Mouse (Mus musculus) stomach, embryonic 14.5 days (tissue): ENCODE measurements around the gene Glo1. TPM values are rescaled to one million over a fixed set of nuclear protein-coding genes. Genes with fewer than 3 reads are reported as not detected.
"Not testable (repeated sequence)": the region's sequence is repeated elsewhere in the genome, so short reads cannot be mapped to it uniquely, and the experiment has no call there.

ENCODE experiments used
- ATAC-seq: fragments of 200-750 bp; cut with Nextera tagmentation; 2 replicates; pipeline ENCODE4 v1.8.0; 2017; ENCODE audit warnings: low read depth, moderate TSS enrichment; ENCODE audit not compliant: insufficient number of reproducible peaks, insufficient read depth, low FRiP score
- H3K27ac ChIP-seq: fragments of 300-500 bp; sonication (generic); 2 replicates; pipeline ENCODE4 v1.5.1; 2014; ENCODE audit warnings: mild to moderate bottlenecking, low read length, moderate library complexity, mixed read lengths
- H3K27me3 ChIP-seq: fragments of 300-500 bp; sonication (generic); 2 replicates; pipeline ENCODE4 v1.6.1; 2014; ENCODE audit warnings: low read length, control low read depth, mixed read lengths; ENCODE audit not compliant: control insufficient read depth, insufficient read depth
- H3K36me3 ChIP-seq: fragments of 300-500 bp; sonication (generic); 2 replicates; pipeline ENCODE4 v1.6.1; 2014; ENCODE audit warnings: mild to moderate bottlenecking, control low read depth, low read length, moderate library complexity, mixed read lengths; ENCODE audit not compliant: control insufficient read depth, insufficient read depth
- H3K4me1 ChIP-seq: fragments of 300-500 bp; sonication (generic); 2 replicates; pipeline ENCODE4 v1.6.1; 2014; ENCODE audit warnings: low read length, control low read depth, mixed read lengths; ENCODE audit not compliant: control insufficient read depth, insufficient read depth
- H3K4me2 ChIP-seq: fragments of 300-500 bp; sonication (generic); replicated peaks from 2 replicates; pipeline ENCODE4 v1.6.1; 2014; ENCODE audit warnings: low read depth, low read length, control low read depth
- H3K4me3 ChIP-seq: fragments of 300-500 bp; sonication (generic); 2 replicates; pipeline ENCODE4 v1.5.1; 2014; ENCODE audit warnings: low read depth, low read length, control low read depth
- H3K9ac ChIP-seq: fragments of 300-500 bp; sonication (generic); replicated peaks from 2 replicates; pipeline ENCODE4 v1.6.1; 2014; ENCODE audit warnings: low read depth, mild to moderate bottlenecking, control low read depth, low read length, moderate library complexity, mixed read lengths
- H3K9me3 ChIP-seq: fragments of 300-500 bp; sonication (generic); 2 replicates; pipeline ENCODE4 v1.6.1; 2016; ENCODE audit warnings: low read depth, low read length, control low read depth; ENCODE audit not compliant: control insufficient read depth
- WGBS: fragments of 180-500 bp; shearing (Covaris S2); extraction: QIAGEN DNeasy Blood & Tissue Kit; methylation state at CpG from one replicate; pipeline ENCODE4 v1.1.7; 2014; 5-methylcytosine and 5-hydroxymethylcytosine counted together
- polyA plus RNA-seq: library from polyadenylated mRNA; unstranded; fragments of >200 nt; fragmentation: Nextera tagmentation; extraction: Ambion mirVana; gene quantifications from 2 replicates; pipeline ENCODE4 v1.2.1, GENCODE M21; 2014

Glo1 gene
- 240 and 244 TPM in 2 replicates for polyA plus RNA-seq

DNA sequence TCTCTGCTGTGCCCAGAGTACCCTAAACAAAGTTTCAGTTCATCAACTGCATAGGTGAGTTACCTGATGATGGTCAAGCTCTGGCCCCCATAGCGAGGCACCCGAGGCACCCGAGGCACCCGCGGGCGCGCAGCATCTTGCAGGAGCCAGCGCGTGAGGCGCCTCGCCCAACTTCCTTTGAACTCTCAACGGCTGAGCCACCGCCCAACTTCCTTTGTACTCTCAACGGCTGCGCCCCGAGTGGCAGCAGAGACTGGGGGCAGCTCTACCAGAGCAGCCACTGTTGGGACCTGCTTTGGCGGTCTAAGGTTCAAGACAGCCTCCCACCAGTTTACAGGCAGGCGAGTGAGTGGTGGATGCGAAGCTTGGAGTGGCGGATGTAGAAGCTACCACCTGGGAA is at the start of gene Glo1:
TSS of gene Glo1 (minus strand) at position 153 of the 400 bp plus-strand sequence.
- no CpG with 5 or more reads among the region's 20 CpGs for WGBS
- not testable (repeated sequence) for H3K9me3 ChIP-seq, H3K4me3 ChIP-seq, H3K27me3 ChIP-seq, H3K27ac ChIP-seq, H3K4me2 ChIP-seq, H3K4me1 ChIP-seq, H3K36me3 ChIP-seq, H3K9ac ChIP-seq, ATAC-seq

DNA sequence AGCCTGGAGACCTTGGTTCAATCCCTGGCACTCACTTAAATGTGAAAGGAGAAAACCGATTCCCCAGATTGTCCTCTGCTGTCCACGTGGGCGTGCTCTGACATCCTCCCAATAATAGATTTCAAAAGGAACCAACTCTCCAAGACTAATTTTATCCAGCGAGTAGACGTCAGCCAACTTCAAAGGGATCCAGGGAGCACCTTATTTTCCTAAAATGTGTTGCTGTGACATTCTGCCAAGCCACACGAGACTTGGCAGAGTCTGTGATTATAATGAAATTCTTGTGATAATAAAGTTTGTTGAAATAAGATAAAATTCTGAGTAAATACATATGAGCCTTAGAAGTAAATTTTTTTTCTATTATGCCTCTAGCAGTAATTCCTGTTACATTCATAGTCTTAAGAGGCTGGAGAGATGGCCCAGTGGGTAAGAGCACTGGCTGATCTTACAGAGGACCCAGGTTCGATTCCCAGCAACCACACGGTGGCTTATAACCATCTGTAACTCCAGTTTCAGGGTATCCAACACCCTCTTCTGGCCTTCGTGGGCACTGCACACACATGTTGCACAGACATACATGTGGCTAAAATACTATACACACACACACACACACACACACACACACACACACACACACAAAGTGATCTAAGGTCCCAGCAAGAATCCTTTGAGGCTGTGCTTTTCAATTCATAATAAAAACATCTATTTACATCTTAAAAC is 48.5 kb upstream of the Glo1 start:
- H3K4me3 ChIP-seq: no peak overlapping the region

DNA sequence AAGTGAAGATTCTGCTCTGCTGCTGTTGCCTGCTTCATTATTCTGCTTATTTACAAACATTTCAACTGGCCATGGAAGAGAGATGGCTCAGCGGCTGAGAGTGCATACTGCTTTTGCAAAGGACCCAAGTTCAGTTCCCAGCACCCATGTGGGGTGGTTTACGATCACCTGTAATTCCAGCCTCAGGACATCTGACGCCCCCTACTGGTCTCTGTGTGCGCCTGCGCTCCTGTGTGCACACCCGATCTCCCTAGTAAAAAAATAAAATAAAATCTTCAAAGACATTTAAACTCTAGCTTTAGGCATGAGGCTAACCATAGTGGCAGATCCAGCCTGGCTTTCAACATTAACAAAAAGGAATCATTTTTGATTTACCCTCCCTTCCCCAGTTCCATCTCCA is 46.4 kb upstream of the Glo1 start:
- H3K9ac ChIP-seq: no peak overlapping the region
- 91% methylated on average over 6 of the region's 6 CpGs for WGBS
- no peaks in the 10 kb centered on the region for H3K36me3 ChIP-seq
- peaks cover 3% of the 10 kb centered on the region; the same call in 1 of the 2 replicates for H3K9me3 ChIP-seq
- no peak overlapping the region for H3K4me3 ChIP-seq
- no peak overlapping the region for H3K27ac ChIP-seq
- ATAC-seq: no peak
- no peaks in the 10 kb centered on the region for H3K27me3 ChIP-seq
- no peak overlapping the region for H3K4me2 ChIP-seq
- no peaks in the 10 kb centered on the region for H3K4me1 ChIP-seq

More for the DNA sequence above, 48.5 kb upstream of the Glo1 start:
- Histone ChIP-seq H3K4me2 (no peak overlapping the region), H3K27ac (no peak overlapping the region), H3K9ac (no peak overlapping the region), H3K27me3 (no peaks in the 10 kb centered on the region), H3K4me1 (no peaks in the 10 kb centered on the region), H3K36me3 (no peaks in the 10 kb centered on the region), H3K9me3 (peaks cover 3% of the 10 kb centered on the region; the same call in 1 of the 2 replicates)
- WGBS: 90% methylated on average over 9 of the region's 9 CpGs
- ATAC-seq: no peak

DNA sequence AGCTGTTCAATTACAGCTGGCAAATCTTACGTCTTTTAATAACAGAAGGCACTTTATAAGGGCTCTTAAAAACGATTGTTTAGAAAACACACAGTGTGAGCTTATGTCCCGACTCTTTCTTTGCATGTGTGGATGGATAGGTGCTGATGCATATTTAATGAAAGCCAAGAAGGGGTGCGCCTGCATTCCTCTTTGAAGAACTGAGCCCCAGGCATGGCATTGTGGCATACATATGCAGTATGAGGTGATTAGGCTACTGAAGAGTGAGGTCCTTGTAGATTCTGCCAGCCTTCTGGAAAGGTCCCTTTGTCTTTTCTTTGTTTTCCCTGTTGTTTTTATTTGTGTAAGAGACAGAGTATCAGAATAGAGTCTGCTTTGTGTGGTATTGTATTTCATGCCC is 45.9 kb upstream of the Glo1 start:
- H3K27me3 ChIP-seq: no peaks in the 10 kb centered on the region
- no peak overlapping the region for H3K4me3 ChIP-seq
- peaks cover 3% of the 10 kb centered on the region; the same call in 1 of the 2 replicates for H3K9me3 ChIP-seq
- no peak overlapping the region for H3K9ac ChIP-seq
- no peaks in the 10 kb centered on the region for H3K4me1 ChIP-seq
- no peak overlapping the region for H3K27ac ChIP-seq
- H3K4me2 ChIP-seq: no peak overlapping the region
- no peaks in the 10 kb centered on the region for H3K36me3 ChIP-seq
- 82% methylated on average over 4 of the region's 4 CpGs for WGBS
- ATAC-seq: no peak

DNA sequence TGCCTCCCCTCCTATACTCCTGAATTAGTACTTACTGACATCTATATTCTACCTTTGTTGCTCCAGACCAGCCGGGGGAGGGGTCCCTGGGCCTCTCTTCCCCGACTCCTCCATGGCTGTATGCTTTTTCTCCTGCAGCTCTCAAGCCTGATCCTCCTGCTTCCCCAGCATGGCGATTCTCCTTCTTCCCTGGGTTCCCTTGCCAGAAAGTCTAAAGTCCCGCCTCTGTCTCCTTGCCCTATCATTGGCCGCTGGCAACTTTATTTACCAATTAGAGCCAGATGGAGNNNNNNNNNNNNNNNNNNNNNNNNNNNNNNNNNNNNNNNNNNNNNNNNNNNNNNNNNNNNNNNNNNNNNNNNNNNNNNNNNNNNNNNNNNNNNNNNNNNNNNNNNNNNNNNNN is 38.2 kb upstream of the Glo1 start:
- Histone ChIP-seq H3K9ac (no peak overlapping the region), H3K4me2 (no peak overlapping the region), H3K27me3 (no peaks in the 10 kb centered on the region), H3K4me3 (no peak overlapping the region), H3K27ac (no peak overlapping the region), H3K36me3 (no peaks in the 10 kb centered on the region), H3K9me3 (no peaks in the 10 kb centered on the region; the same call in 1 of the 2 replicates), H3K4me1 (no peaks in the 10 kb centered on the region)
- ATAC-seq: no peak
- 81% methylated on average over 5 of the region's 5 CpGs for WGBS

DNA sequence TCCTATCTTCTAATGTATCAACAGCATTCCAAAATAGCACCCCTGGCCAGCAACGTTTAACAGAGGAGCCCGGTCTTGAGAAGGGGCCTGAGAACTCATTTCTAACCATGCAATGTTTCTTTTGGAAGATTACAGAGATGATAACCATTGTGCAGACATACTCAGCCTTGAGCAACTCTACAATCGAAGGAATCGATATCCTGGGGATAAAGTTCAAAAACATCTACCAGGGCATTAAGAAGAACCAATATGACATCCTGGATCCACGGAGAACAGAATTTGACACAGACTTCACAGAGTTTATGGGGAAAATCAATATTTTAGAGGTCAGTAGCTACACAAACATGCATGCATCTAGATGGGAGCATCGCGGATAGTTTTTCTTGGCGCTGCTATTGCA is 36.5 kb upstream of the Glo1 start:
- Histone ChIP-seq H3K4me3 (no peak overlapping the region), H3K36me3 (no peaks in the 10 kb centered on the region), H3K4me1 (no peaks in the 10 kb centered on the region), H3K27me3 (no peaks in the 10 kb centered on the region), H3K9ac (no peak overlapping the region), H3K9me3 (no peaks in the 10 kb centered on the region; the same call in 1 of the 2 replicates), H3K4me2 (no peak overlapping the region), H3K27ac (no peak overlapping the region)
- 89% methylated on average over 8 of the region's 8 CpGs for WGBS
- ATAC-seq: no peak

DNA sequence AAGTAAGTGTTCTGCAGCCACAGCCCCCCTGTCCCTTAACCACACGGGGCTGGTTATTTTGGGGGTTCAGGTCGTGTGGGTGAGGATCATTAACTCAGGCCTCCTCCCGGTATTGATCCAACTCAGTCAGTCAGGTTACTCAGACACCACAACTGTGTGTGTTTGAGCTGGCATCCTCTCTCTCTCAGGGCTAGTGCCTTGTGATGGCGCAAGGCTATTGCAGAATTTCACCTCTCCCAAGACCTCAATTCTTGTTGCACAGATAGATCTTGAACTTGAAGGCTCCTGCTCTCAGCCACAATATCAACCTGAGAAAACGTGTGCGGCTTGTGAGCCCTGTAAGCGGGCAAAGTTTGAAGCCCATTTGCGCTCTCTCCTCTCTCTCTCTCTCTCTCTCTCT is 35.5 kb upstream of the Glo1 start:
- Histone ChIP-seq H3K9me3 (no peaks in the 10 kb centered on the region; the same call in 1 of the 2 replicates), H3K27ac (no peak overlapping the region), H3K36me3 (no peaks in the 10 kb centered on the region), H3K9ac (no peak overlapping the region), H3K4me1 (no peaks in the 10 kb centered on the region), H3K4me2 (no peak overlapping the region), H3K4me3 (no peak overlapping the region), H3K27me3 (no peaks in the 10 kb centered on the region)
- no peak for ATAC-seq
- 64% methylated on average over 8 of the region's 8 CpGs for WGBS

DNA sequence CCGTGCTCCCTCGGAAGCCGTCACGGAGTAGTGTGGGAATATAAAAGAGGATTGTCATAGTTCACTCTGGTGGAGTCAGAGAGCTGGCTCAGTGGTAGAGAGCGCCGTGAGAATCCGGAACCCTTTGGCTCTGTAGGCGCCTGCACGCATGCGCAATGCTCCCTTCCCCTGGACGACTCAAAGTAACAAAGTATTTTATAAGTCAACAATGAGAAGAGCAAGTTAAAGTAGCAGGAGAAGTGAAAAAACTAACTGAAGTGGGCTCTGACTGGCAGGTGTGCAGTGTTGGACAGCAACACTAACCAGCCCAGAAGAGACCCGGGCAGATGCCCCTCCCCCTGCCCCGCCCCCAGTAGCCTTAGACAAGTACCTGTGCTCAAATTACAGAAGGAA is 31.5 kb upstream of the Glo1 start:
- 8% methylated on average over 13 of the region's 13 CpGs for WGBS
- Histone ChIP-seq H3K9ac (no peak overlapping the region; the same call in 1 of the 2 replicates), H3K4me3 (peak overlapping the region; percentile 17), H3K27ac (peak overlapping the region; percentile 64; the same call in 1 of the 2 replicates), H3K4me1 (no peaks in the 10 kb centered on the region), H3K36me3 (no peaks in the 10 kb centered on the region), H3K4me2 (peak overlapping the region; percentile 40), H3K9me3 (no peaks in the 10 kb centered on the region), H3K27me3 (no peaks in the 10 kb centered on the region)
- ATAC-seq: peak; percentile 84
